Mouse (Mus musculus) gastrocnemius, adult 18-20 months (tissue): ENCODE data around the gene Slbp. TPM values are rescaled to one million over a fixed set of nuclear protein-coding genes. Genes with fewer than 3 reads are reported as not detected.

Experiments used
- DNase-seq: peaks from one replicate; pipeline ENCODE4 v3.0.0; 2021; ENCODE audit warnings: low spot score
- total RNA-seq, 2 experiments: library from RNA; stranded (reverse); gene quantifications; 2 replicates each; pipeline ENCODE4 v1.2.3; 2021

Gene Slbp
- total RNA-seq, 2 experiments from 2014 or later, result 5.7 to 8.1 TPM

GRCm38 (mm10) chr5:33630615-33631014, 21.8 kb downstream of the Slbp start:
- DNase-seq, result peak; percentile 78

DNA sequence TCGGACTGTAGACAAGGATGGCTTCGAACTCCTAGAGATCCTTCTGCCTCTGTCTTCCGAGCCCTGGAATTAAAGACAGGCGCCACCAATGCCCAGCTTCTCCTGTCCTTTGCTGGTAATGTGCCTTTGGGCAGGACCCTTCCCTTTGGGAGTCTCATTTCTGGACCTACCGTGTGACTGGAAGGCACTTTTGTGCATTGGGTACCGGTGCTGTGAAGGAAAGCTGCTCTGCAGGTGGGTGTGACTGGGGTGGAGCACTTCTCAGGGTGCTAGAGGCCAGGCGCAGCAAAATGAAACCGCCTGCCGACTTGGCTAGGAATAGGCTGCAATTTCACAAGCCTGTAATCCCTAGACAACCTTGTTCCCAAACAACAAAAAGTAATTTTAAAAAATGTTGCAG, 22.3 kb downstream of the Slbp start:
- peak; percentile 64 for DNase-seq

DNA sequence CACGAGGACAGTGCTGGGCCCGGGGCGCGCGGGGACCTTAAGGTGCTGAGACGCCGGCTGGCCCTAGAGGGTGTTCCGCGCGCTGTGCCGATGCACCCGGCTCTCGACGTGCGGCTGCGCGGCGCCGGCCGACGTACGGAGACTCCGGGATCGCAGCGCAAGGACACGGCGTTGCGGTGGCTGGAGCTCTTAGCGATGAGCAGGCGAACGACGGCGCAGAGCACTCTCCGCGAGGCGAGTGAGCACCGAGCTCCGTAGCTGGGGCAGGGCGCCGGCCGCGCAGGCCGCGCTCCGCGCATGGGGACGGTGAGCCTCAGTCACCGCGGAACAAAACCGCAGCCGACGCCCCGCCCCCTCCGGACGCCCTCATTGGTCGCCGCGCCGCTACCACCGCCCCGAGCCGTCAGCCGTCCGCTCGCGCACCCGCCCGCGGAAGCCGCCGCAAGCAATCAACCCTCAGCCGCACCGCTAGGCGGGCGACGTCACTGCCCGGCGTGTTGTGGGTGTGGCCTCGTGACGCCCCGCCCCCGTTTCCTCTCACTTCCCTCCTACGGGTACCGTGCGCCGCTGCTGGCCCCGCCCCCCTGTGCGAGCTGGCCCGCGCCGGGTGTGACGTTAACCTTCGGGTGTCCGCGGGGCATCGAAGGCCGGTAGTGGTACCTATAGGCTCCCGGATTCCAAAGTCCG, 22.9 kb downstream of the Slbp start, which contains the start of the genes Fam53a and Gm9903:
Gene Fam53a (minus strand): TSS at position 335 of the 687 bp plus-strand sequence.
Gene Gm9903 (plus strand): TSS at position 625 of the 687 bp plus-strand sequence.
- peak; percentile 100 for DNase-seq

- peak; percentile 65 for DNase-seq
These were observed 23.5 kb downstream of the Slbp start for GRCm38 (mm10) chr5:33628820-33629300.

GRCm38 (mm10) chr5:33627968-33628367, 24.4 kb downstream of the Slbp start:
- DNase-seq, result no peak

- DNase-seq, result no peak
These were observed 28.6 kb downstream of the Slbp start for GRCm38 (mm10) chr5:33623766-33624165.

DNA sequence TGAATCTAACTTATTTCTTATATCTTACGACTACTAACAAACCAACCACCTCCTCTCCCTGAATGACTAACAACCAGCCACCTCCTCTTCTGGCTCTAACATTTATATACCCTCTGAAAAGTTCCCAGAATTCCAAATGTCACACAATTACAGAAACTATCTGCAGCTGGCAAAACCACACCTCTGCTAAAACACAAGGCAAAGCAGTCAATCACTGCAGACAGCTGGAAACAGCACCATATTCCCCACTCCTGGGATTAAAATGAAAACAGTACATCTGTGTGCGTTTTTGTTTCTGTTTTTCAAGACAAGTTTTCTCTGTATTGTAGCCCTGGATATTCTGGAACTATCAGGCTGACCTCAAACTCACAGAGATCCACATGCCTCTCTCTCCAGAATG, 29.7 kb downstream of the Slbp start:
- DNase-seq, result no peak

DNA sequence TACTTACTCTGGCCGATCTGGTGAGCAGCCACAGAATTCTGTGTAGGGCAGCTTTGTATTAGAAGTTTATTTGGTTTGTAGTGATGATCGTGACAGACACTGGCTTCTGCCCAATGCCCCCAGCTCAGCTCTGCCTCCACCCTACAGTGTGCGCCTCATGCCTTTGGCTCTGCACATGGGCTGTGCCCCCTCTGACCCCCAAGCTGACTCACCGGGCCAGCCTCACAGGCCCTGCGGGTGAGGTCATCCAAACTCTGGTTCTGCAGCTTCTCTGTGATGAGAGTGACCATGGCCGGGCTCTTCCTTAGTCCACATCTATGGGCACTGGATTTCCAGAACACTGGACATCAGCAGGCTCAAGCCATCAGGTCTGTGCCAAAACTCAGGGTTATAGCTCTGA, 38.0 kb downstream of the Slbp start:
- DNase-seq, result no peak

DNA sequence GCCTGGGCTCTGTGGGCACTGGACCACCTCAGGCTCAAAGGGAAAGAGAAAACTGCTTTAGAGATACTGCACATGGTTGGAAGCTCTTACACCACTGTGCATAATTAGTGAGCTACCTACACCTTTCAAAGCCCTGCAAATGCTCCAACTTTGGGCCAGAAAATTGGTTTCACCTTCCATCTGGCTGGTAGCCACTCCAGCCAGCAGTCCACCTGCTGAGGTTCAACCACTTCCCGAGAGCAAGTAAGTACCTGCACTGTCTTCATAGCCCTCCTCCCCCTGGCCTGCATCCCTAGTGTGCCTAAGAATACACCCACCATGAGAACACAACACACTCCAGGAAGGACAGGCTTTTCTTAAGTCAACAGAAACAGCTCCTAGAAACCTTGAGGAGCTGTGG, 40.6 kb downstream of the Slbp start:
- no peak for DNase-seq

DNA sequence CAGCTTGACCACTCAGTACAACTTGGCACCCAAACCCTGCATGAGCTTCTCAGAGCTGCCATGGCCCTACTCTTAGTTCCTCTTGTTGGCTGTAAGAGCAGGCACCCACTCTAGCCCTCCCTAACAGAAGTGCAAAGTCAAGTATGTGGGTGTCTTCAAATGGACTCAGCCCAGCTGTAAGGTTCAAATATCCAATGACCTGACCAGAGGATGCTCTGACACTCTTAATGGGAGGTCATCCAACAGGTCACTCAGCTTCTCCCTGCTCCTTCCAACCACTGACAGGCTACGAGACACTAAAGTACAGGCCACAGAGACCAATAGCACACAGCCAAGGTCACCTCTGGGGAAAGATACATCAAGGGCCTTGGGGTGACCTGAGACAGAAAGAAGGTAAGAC, 43.1 kb downstream of the Slbp start:
- no peak for DNase-seq

DNA sequence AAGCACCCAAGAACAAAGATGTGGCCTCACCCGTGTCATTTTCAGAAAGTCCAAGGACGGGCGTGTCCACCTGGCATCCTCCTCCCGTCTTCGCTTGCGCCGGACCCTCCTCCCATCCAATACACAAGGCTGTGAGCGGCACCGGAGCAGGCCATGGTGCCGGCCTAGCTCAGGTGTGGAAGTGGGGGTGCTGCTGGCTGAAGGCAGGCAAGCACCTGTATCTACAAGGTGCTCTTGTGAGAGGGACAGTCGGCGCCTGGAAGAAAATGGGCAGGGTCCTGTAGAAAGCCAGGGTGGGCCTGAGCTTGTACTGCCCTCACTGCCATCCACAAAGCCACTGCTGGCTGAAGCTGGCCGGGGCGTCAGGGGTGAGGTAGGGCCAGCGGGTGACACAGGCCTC, 44.9 kb downstream of the Slbp start:
- DNase-seq, result no peak

- no peak for DNase-seq
These were observed 45.7 kb downstream of the Slbp start for GRCm38 (mm10) chr5:33606631-33607030.

DNA sequence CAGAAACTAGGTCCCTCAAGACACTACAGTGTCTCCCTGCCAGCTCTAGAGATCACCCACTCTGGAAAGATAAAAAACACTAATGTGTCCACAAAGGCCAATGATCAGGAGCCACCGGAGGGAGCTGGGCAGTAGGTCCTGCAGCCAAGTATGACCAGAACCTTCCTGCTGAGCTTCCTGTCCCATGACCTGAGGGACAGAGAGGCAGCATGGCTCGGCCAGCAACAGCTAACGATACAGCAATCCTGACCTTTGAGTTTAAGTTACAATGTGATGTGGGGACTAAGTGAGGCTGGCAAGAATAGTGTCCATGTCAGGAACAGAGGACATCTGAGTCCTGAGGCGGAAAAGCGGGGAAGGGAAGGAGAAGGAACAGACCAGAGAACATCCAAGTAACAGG, 47.1 kb downstream of the Slbp start:
- DNase-seq, result peak; percentile 64

GRCm38 (mm10) chr5:33593620-33594019, 58.8 kb downstream of the Slbp start:
- DNase-seq, result no peak

- peak; percentile 74 for DNase-seq
These were observed 63.0 kb downstream of the Slbp start for GRCm38 (mm10) chr5:33589221-33589888.

DNA sequence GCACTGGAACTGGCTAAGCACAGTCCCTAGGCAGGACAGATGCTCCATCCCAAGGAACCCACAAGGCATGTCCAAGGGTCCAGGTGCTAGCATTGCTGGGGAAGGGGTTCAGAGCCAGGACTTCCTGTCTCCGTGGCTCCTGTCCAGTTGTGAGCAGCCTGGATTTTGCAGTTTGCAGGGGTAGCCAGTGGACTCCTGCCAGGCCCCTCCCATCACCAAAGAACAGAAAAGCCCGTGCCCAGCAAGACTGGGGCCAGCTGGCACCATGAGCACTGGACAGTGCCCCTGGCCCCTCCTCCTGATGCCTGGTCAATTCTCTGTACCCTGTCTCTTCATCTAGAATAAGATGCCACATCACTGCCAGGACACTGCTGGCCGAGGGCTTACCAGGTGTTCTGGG, 64.3 kb downstream of the Slbp start:
- DNase-seq, result no peak

GRCm38 (mm10) chr5:33587498-33588058, 64.8 kb downstream of the Slbp start:
- DNase-seq, result no peak

Other genes with a start within 250 kb of the Slbp start
- not detected for gene Nkx1-1, start 218.6 kb downstream of the Slbp start, total RNA-seq
- gene Fam53a, start 22.9 kb downstream of the Slbp start, total RNA-seq, result 10 to 100 TPM; 57.4 to 66.2 TPM
- under 1 TPM; 0.34 to 0.38 TPM for gene Gm9903, start 22.6 kb downstream of the Slbp start, total RNA-seq
- gene Tacc3, start 5.6 kb upstream of the Slbp start, total RNA-seq, result 1 to 10 TPM; 1.3 to 1.7 TPM
- 1 to 10 TPM; 8.4 TPM for gene Tmem129, start 5.8 kb upstream of the Slbp start, total RNA-seq
- gene Fgfr3, start 69.1 kb upstream of the Slbp start, total RNA-seq, result 1 to 10 TPM; 3.5 to 5.7 TPM
- gene Letm1, start 130.2 kb upstream of the Slbp start, total RNA-seq, result 10 to 100 TPM; 71.4 to 74.5 TPM
- gene Nsd2, start 168.2 kb upstream of the Slbp start, total RNA-seq, result 10 to 100 TPM in 1 of 2 experiments, 1 to 10 TPM in 1; 8.4 to 11.2 TPM